Mouse (Mus musculus) MEL (cell line): ENCODE data around the gene Ppp1r3g. TPM values are rescaled to one million over a fixed set of nuclear protein-coding genes. Genes with fewer than 3 reads are reported as not detected.
"Not testable (repeated sequence)": the region's sequence is repeated elsewhere in the genome, so short reads cannot be mapped to it uniquely, and the experiment has no call there.

Experiments used
- DNase-seq: peaks from one replicate; pipeline ENCODE4 v3.0.0; 2011; ENCODE audit warnings: low read depth, low spot score
- H3K27ac ChIP-seq: 2 replicates; pipeline ENCODE4 v1.5.1; 2012; ENCODE audit warnings: low read depth, mild to moderate bottlenecking, control low read depth, low read length, moderate library complexity; ENCODE audit not compliant: control insufficient read depth
- H3K27me3 ChIP-seq, 2 experiments: fragments of 150-350 bp in 1 of 2; sonication (generic) in 1 of 2; 2 replicates each; pipeline ENCODE4 v1.6.1; 2012; ENCODE audit warnings: low read length in 2 of 2, mild to moderate bottlenecking in 2 of 2, improper control_type of control experiment in 1 of 2, moderate library complexity in 1 of 2; ENCODE audit not compliant: insufficient read depth in 2 of 2, control insufficient read depth in 1 of 2
- H3K36me3 ChIP-seq, 2 experiments: 2 replicates each; pipeline ENCODE4 v1.6.1; 2012 to 2014; ENCODE audit warnings: low read length in 2 of 2, improper control_type of control experiment in 1 of 2, inconsistent platforms in 1 of 2, mild to moderate bottlenecking in 1 of 2; ENCODE audit not compliant: insufficient read depth in 2 of 2, control insufficient read depth in 1 of 2
- H3K4me1 ChIP-seq, 2 experiments: fragments of 150-350 bp in 1 of 2; sonication (generic) in 1 of 2; 2 replicates each; pipeline ENCODE4 v1.6.1; 2012; ENCODE audit warnings: low read length in 2 of 2, improper control_type of control experiment in 1 of 2, mild to moderate bottlenecking in 1 of 2; ENCODE audit not compliant: insufficient read depth in 2 of 2, control insufficient read depth in 1 of 2
- H3K4me3 ChIP-seq, 2 experiments: fragments of 150-350 bp in 1 of 2; sonication (generic) in 1 of 2; 2 replicates each; pipeline ENCODE4 v1.5.1; 2012; ENCODE audit warnings: low read depth in 2 of 2, low read length in 2 of 2, mild to moderate bottlenecking in 2 of 2, moderate library complexity in 2 of 2, control low read depth in 1 of 2, improper control_type of control experiment in 1 of 2; ENCODE audit not compliant: control insufficient read depth in 1 of 2, insufficient read depth in 1 of 2
- H3K79me2 ChIP-seq: 2 replicates; pipeline ENCODE4 v1.6.1; 2012; ENCODE audit warnings: mild to moderate bottlenecking, low read length, moderate library complexity; ENCODE audit not compliant: control insufficient read depth, poor library complexity, insufficient read depth
- H3K9ac ChIP-seq: 2 replicates; pipeline ENCODE4 v1.6.1; 2012; ENCODE audit warnings: low read depth, mild to moderate bottlenecking, control low read depth, low read length, moderate library complexity; ENCODE audit not compliant: control insufficient read depth, poor library complexity, severe bottlenecking
- H3K9me3 ChIP-seq: fragments of 150-350 bp; sonication (generic); replicated peaks from 2 replicates; pipeline ENCODE4 v1.6.1; 2012; ENCODE audit warnings: mild to moderate bottlenecking, low read length, improper control_type of control experiment, moderate library complexity; ENCODE audit not compliant: insufficient read depth
- CHD1 ChIP-seq: IDR thresholded peaks from 2 replicates; pipeline ENCODE4 v1.6.1; 2012; ENCODE audit warnings: low read depth, mild to moderate bottlenecking, inconsistent platforms, low read length, improper control_type of control experiment
- CHD2 ChIP-seq: IDR thresholded peaks from 2 replicates; pipeline ENCODE4 v1.6.1; 2011; ENCODE audit warnings: low read length, improper control_type of control experiment
- ELF1 ChIP-seq: IDR thresholded peaks from 2 replicates; pipeline ENCODE4 v1.6.1; 2014; ENCODE audit warnings: low read depth, mild to moderate bottlenecking, inconsistent platforms, low read length, improper control_type of control experiment, moderate library complexity
- ETS1 ChIP-seq: IDR thresholded peaks from 2 replicates; pipeline ENCODE4 v1.6.1; 2012; ENCODE audit warnings: low read depth, mild to moderate bottlenecking, inconsistent platforms, low read length, improper control_type of control experiment, moderate library complexity
- JUND ChIP-seq: IDR thresholded peaks from 2 replicates; pipeline ENCODE4 v1.6.1; 2011; ENCODE audit warnings: low read depth, mild to moderate bottlenecking, improper control_type of control experiment, low read length
- KAT2A ChIP-seq: conservative IDR thresholded peaks from 2 replicates; pipeline ENCODE4 v1.6.1; 2012; ENCODE audit warnings: low read depth, low read length, improper control_type of control experiment, inconsistent platforms
- MEF2A ChIP-seq: IDR thresholded peaks from 2 replicates; pipeline ENCODE4 v1.6.1; 2014; ENCODE audit warnings: low read depth, mild to moderate bottlenecking, inconsistent platforms, low read length, improper control_type of control experiment; ENCODE audit not compliant: poor library complexity, insufficient replicate concordance, severe bottlenecking; ENCODE audit errors: extremely low read depth
- MXI1 ChIP-seq: IDR thresholded peaks from 2 replicates; pipeline ENCODE4 v1.6.1; 2011; ENCODE audit warnings: mild to moderate bottlenecking, low read depth, low read length, improper control_type of control experiment
- MYC ChIP-seq: IDR thresholded peaks from 2 replicates; pipeline ENCODE4 v1.6.1; 2011; ENCODE audit warnings: low read depth, mild to moderate bottlenecking, low read length, improper control_type of control experiment, moderate library complexity
- NELFE ChIP-seq: IDR thresholded peaks from 2 replicates; pipeline ENCODE4 v1.6.1; 2011; ENCODE audit warnings: low read depth, low read length, improper control_type of control experiment
- POLR2A ChIP-seq, 2 experiments: IDR thresholded peaks; 2 replicates each; pipeline ENCODE4 v1.6.1; 2011 to 2012; ENCODE audit warnings: low read length in 2 of 2, mild to moderate bottlenecking in 2 of 2, control low read depth in 1 of 2, improper control_type of control experiment in 1 of 2, low read depth in 1 of 2, moderate library complexity in 1 of 2; ENCODE audit not compliant: control insufficient read depth in 1 of 2, insufficient read depth in 1 of 2, poor library complexity in 1 of 2
- POLR2AphosphoS5 ChIP-seq: IDR thresholded peaks from 2 replicates; pipeline ENCODE4 v1.6.1; 2012; ENCODE audit warnings: low read depth, borderline replicate concordance, mild to moderate bottlenecking, inconsistent platforms, low read length, moderate library complexity, mixed read lengths
- RAD21 ChIP-seq: IDR thresholded peaks from 2 replicates; pipeline ENCODE4 v1.6.1; 2011; ENCODE audit warnings: mild to moderate bottlenecking, low read depth, low read length, improper control_type of control experiment
- RCOR1 ChIP-seq: IDR thresholded peaks from 2 replicates; pipeline ENCODE4 v1.6.1; 2012; ENCODE audit warnings: low read depth, mild to moderate bottlenecking, inconsistent platforms, low read length, improper control_type of control experiment
- SMC3 ChIP-seq: IDR thresholded peaks from 2 replicates; pipeline ENCODE4 v1.6.1; 2011; ENCODE audit warnings: low read depth, low read length, improper control_type of control experiment
- TAL1 ChIP-seq: IDR thresholded peaks from 2 replicates; pipeline ENCODE4 v1.6.1; 2012; ENCODE audit warnings: mild to moderate bottlenecking, inconsistent platforms, low read length, moderate library complexity, mixed read lengths
- TBP ChIP-seq: IDR thresholded peaks from 2 replicates; pipeline ENCODE4 v1.8.0; 2011; ENCODE audit warnings: low read depth, low read length, improper control_type of control experiment
- UBTF ChIP-seq: IDR thresholded peaks from 2 replicates; pipeline ENCODE4 v1.6.1; 2012; ENCODE audit warnings: low read depth, mild to moderate bottlenecking, inconsistent platforms, low read length, improper control_type of control experiment, moderate library complexity, borderline replicate concordance; ENCODE audit not compliant: insufficient read depth
- USF1 ChIP-seq: IDR thresholded peaks from 2 replicates; pipeline ENCODE4 v1.6.1; 2014; ENCODE audit warnings: low read depth, mild to moderate bottlenecking, inconsistent platforms, low read length, improper control_type of control experiment, moderate library complexity
- ZNF384 ChIP-seq: IDR thresholded peaks from 2 replicates; pipeline ENCODE4 v1.6.1; 2012; ENCODE audit warnings: low read depth, mild to moderate bottlenecking, inconsistent platforms, low read length, improper control_type of control experiment
- polyA plus RNA-seq, 2 experiments: library from polyadenylated mRNA; stranded (reverse) in 1 of 2; unstranded in 1 of 2; fragments of >175 nt in 1 of 2; fragments of >200 nt in 1 of 2; gene quantifications; 2 replicates each; pipeline versions ENCODE4 v1.2.1 to v1.2.4; 2012; ENCODE audit warnings: low replicate concordance in 2 of 2, low read depth in 1 of 2; ENCODE audit not compliant: insufficient read length in 2 of 2, insufficient read depth in 1 of 2, missing spikeins in 1 of 2
- total RNA-seq: library from RNA; depleted of rRNA; stranded (reverse); fragments of 300-350 nt; gene quantifications from 2 replicates; pipeline ENCODE4 v1.2.3, GENCODE M21; 2012

Gene Ppp1r3g
- total and polyA plus RNA-seq, 3 experiments, result not detected

DNA sequence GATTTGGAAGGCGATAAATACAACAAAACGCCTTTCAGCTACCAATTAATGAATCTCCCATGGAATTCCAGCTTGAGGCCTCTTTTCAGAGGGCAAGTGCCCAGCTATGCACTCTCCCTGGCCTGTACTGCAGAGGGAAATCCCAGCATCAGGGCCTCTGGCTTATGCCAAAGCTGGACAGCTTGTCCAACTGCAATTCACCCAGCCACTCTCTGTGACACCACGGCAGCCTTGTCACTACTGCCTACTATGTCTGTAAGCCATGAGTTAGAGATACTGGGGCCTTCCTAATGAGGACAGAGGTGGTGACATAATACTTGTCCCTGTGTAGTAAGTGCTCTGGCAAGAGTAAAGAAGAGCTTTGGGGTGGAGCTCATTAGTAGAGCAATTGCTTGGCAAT lies 30.7 kb downstream of the Ppp1r3g start:
- TF ChIP-seq CHD1, result no peak
- no peak for TF ChIP-seq ELF1
- TF ChIP-seq UBTF, result no peak
- no peak for TF ChIP-seq USF1
- no peak for TF ChIP-seq TAL1
- no peak for TF ChIP-seq RAD21
- TF ChIP-seq ZNF384, result no peak
- no peak for TF ChIP-seq KAT2A
- TF ChIP-seq MEF2A, result no peak
- TF ChIP-seq NELFE, result no peak
- H3K4me1 ChIP-seq, result no peaks in the 10 kb centered on the region

DNA sequence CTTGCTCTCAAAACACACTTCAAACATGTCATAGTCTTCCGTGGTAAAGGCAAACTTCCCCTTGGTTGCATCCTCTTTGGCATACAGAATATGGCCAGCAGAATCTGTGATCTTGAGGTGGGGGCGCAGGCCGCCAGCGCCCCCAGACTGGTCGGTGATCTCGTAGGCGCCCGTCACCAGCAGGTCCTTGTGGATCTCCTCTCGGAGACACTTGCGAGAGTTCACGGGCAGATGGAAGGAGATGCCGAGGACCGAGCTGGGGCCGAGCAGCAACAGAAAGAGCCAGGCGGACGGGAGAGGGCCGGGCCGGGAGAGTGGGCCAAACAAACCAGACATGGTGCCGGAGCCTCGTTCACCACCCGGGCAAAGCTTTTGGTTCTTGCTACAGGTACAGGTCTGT lies 32.5 kb downstream of the Ppp1r3g start:
- H3K27ac ChIP-seq, H3K36me3 ChIP-seq, H3K4me1 ChIP-seq, H3K9ac ChIP-seq, H3K79me2 ChIP-seq, DNase-seq, H3K4me3 ChIP-seq, H3K27me3 ChIP-seq, H3K9me3 ChIP-seq: not testable (repeated sequence)

More for the DNA sequence above, 30.7 kb downstream of the Ppp1r3g start:
- no peaks in the 10 kb centered on the region for H3K27me3 ChIP-seq
- H3K9ac ChIP-seq, result no peak overlapping the region
- no peak overlapping the region for H3K4me3 ChIP-seq
- no peaks in the 10 kb centered on the region for H3K79me2 ChIP-seq
- no peaks in the 10 kb centered on the region for H3K9me3 ChIP-seq
- H3K36me3 ChIP-seq, result no peaks in the 10 kb centered on the region
- DNase-seq, result no peak
- no peak overlapping the region for H3K27ac ChIP-seq

DNA sequence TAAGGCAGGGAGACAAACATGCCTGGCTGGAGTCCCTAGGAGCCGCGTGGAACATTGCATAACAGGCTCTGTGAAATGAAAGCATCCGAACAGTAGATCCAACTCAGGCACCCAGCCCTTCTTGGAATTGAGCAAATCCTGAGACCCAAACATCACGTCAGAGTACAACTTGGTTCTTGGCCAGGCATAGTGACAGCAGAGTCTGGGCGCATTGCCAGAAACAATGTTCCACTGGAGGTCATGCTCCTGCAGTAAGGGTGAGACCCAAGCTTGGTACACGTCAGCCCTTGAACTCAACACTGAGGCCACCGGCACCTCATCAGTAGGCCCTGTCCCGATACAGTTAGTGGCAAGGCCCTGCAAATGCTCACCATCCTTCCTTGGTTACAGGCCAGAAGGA lies 35.4 kb downstream of the Ppp1r3g start:
- Histone ChIP-seq H3K4me1 (no peaks in the 10 kb centered on the region), H3K9ac (no peak overlapping the region), H3K27me3 (no peaks in the 10 kb centered on the region), H3K4me3 (no peak overlapping the region), H3K79me2 (no peaks in the 10 kb centered on the region), H3K27ac (no peak overlapping the region), H3K9me3 (no peaks in the 10 kb centered on the region), H3K36me3 (no peaks in the 10 kb centered on the region)
- peak; percentile 36 for DNase-seq
- TF ChIP-seq USF1 (no peak), ETS1 (no peak), POLR2AphosphoS5 (no peak), TBP (no peak), MYC (no peak), KAT2A (no peak), UBTF (no peak), SMC3 (no peak), JUND (no peak), MEF2A (no peak), CHD1 (no peak), MXI1 (no peak), ELF1 (no peak), RCOR1 (no peak), CHD2 (no peak), POLR2A (IDR thresholded peaks at IDR 0.05; ENCODE audit: control insufficient read depth in 1 of 2, insufficient read depth in 1 of 2, low read depth in 1 of 2, low read length in 2 of 2, poor library complexity in 1 of 2) (no peak)
